Mouse (Mus musculus): ENCODE measurements around the gene Sbf1. TPM values are rescaled to one million over a fixed set of nuclear protein-coding genes. Genes with fewer than 3 reads are reported as not detected.

The Sbf1 gene
- polyA plus RNA-seq, 1 experiment from 2014 or later: 35.1 TPM

GRCm38 (mm10) chr15:89341678-89342077, 26.6 kb upstream of the Sbf1 start:
- Histone ChIP-seq H3K4me3 (replicated peaks) (no peak overlapping the region), H3K9me3 (no peaks in the 10 kb centered on the region), H3K27ac (no peak overlapping the region), H3K4me1 (replicated peaks) (no peaks in the 10 kb centered on the region), H3K36me3 (no peaks in the 10 kb centered on the region), H3K4me2 (replicated peaks) (no peak overlapping the region), H3K27me3 (replicated peaks) (no peaks in the 10 kb centered on the region), H3K9ac (no peak overlapping the region)
- WGBS: 44% methylated on average over 1 of the region's 1 CpGs
- no peak for ATAC-seq

- H3K9ac ChIP-seq: no peak overlapping the region
- no peak overlapping the region for H3K4me3 ChIP-seq (replicated peaks)
- 84% methylated on average over 3 of the region's 3 CpGs for WGBS
- H3K9me3 ChIP-seq: no peaks in the 10 kb centered on the region
- no peak for ATAC-seq
- H3K36me3 ChIP-seq: no peaks in the 10 kb centered on the region
- no peaks in the 10 kb centered on the region for H3K27me3 ChIP-seq (replicated peaks)
- no peaks in the 10 kb centered on the region for H3K4me1 ChIP-seq (replicated peaks)
- H3K27ac ChIP-seq: no peak overlapping the region
- H3K4me2 ChIP-seq (replicated peaks): no peak overlapping the region
Observed at GRCm38 (mm10) chr15:89340136-89340535, 25.0 kb upstream of the Sbf1 start.

GRCm38 (mm10) chr15:89339696-89340095, 24.6 kb upstream of the Sbf1 start:
- Histone ChIP-seq H3K36me3 (no peaks in the 10 kb centered on the region), H3K27me3 (replicated peaks) (no peaks in the 10 kb centered on the region), H3K4me2 (replicated peaks) (no peak overlapping the region), H3K9ac (no peak overlapping the region), H3K27ac (no peak overlapping the region), H3K4me1 (replicated peaks) (no peaks in the 10 kb centered on the region), H3K4me3 (replicated peaks) (no peak overlapping the region), H3K9me3 (no peaks in the 10 kb centered on the region)
- ATAC-seq: no peak
- WGBS: 76% methylated on average over 2 of the region's 2 CpGs

GRCm38 (mm10) chr15:89336422-89336821, 21.3 kb upstream of the Sbf1 start:
- WGBS: 85% methylated on average over 14 of the region's 14 CpGs
- Histone ChIP-seq H3K27me3 (replicated peaks) (no peaks in the 10 kb centered on the region), H3K4me2 (replicated peaks) (no peak overlapping the region), H3K9me3 (no peaks in the 10 kb centered on the region), H3K4me1 (replicated peaks) (no peaks in the 10 kb centered on the region), H3K9ac (no peak overlapping the region), H3K36me3 (no peaks in the 10 kb centered on the region), H3K27ac (no peak overlapping the region), H3K4me3 (replicated peaks) (no peak overlapping the region)
- no peak for ATAC-seq

GRCm38 (mm10) chr15:89334774-89335537, 19.8 kb upstream of the Sbf1 start:
- H3K36me3 ChIP-seq: no peaks in the 10 kb centered on the region
- H3K4me3 ChIP-seq (replicated peaks): no peak overlapping the region
- no peak overlapping the region for H3K4me2 ChIP-seq (replicated peaks)
- H3K9me3 ChIP-seq: no peaks in the 10 kb centered on the region
- no peak overlapping the region for H3K27ac ChIP-seq
- H3K9ac ChIP-seq: no peak overlapping the region
- no peak for ATAC-seq
- H3K4me1 ChIP-seq (replicated peaks): no peaks in the 10 kb centered on the region
- no peaks in the 10 kb centered on the region for H3K27me3 ChIP-seq (replicated peaks)
- 80% methylated on average over 17 of the region's 17 CpGs for WGBS

- ATAC-seq: no peak
Observed at GRCm38 (mm10) chr15:89334271-89334670, 19.2 kb upstream of the Sbf1 start, which contains the start of gene Miox. Gene Miox (plus strand): TSS chr15:89334398.

GRCm38 (mm10) chr15:89326441-89326840, 11.3 kb upstream of the Sbf1 start:
- no peak overlapping the region for H3K9ac ChIP-seq
- no peak overlapping the region for H3K4me2 ChIP-seq (replicated peaks)
- no peak overlapping the region for H3K27ac ChIP-seq
- H3K36me3 ChIP-seq: no peaks in the 10 kb centered on the region
- H3K4me3 ChIP-seq (replicated peaks): no peak overlapping the region
- WGBS: 63% methylated on average over 5 of the region's 5 CpGs
- no peak for ATAC-seq
- peaks cover 12% of the 10 kb centered on the region for H3K27me3 ChIP-seq (replicated peaks)
- no peaks in the 10 kb centered on the region for H3K9me3 ChIP-seq
- H3K4me1 ChIP-seq (replicated peaks): 0 out of 2 replicates have a peak, but pooled peaks cover 6% of the 10 kb centered on the region

More at GRCm38 (mm10) chr15:89334271-89334670, 19.2 kb upstream of the Sbf1 start, which contains the start of gene Miox:
- H3K27me3 ChIP-seq (replicated peaks): no peaks in the 10 kb centered on the region
- 85% methylated on average over 7 of the region's 7 CpGs for WGBS
- H3K4me3 ChIP-seq (replicated peaks): no peak within 1 kb of the TSS
- H3K9ac ChIP-seq: no peak within 1 kb of the TSS
- no peaks in the 10 kb centered on the region for H3K9me3 ChIP-seq
- H3K27ac ChIP-seq: no peak within 1 kb of the TSS
- no peaks in the 10 kb centered on the region for H3K36me3 ChIP-seq
- no peak within 1 kb of the TSS for H3K4me2 ChIP-seq (replicated peaks)
- no peaks in the 10 kb centered on the region for H3K4me1 ChIP-seq (replicated peaks)

- Histone ChIP-seq H3K9ac (no peak overlapping the region), H3K9me3 (no peaks in the 10 kb centered on the region), H3K4me3 (replicated peaks) (no peak overlapping the region), H3K27me3 (replicated peaks) (peaks cover 12% of the 10 kb centered on the region), H3K4me2 (replicated peaks) (0 out of 2 replicates have a peak overlapping the region, but pooled peaks have one; percentile 61), H3K4me1 (replicated peaks) (0 out of 2 replicates have a peak, but pooled peaks cover 6% of the 10 kb centered on the region), H3K36me3 (no peaks in the 10 kb centered on the region), H3K27ac (no peak overlapping the region)
- 89% methylated on average over 4 of the region's 4 CpGs for WGBS
- no peak for ATAC-seq
Observed at GRCm38 (mm10) chr15:89323656-89324055, 8.5 kb upstream of the Sbf1 start.

- WGBS: 6% methylated on average over 26 of the region's 26 CpGs
Observed at GRCm38 (mm10) chr15:89322670-89323522, 7.8 kb upstream of the Sbf1 start, which contains the start of gene Adm2. Gene Adm2 (plus strand): TSS chr15:89322720.

GRCm38 (mm10) chr15:89321264-89321663, 6.2 kb upstream of the Sbf1 start:
- Histone ChIP-seq H3K9me3 (no peaks in the 10 kb centered on the region), H3K4me3 (replicated peaks) (no peak overlapping the region), H3K4me1 (replicated peaks) (0 out of 2 replicates have a peak, but pooled peaks cover 6% of the 10 kb centered on the region), H3K27ac (no peak overlapping the region), H3K4me2 (replicated peaks) (no peak overlapping the region), H3K27me3 (replicated peaks) (peaks cover 12% of the 10 kb centered on the region), H3K36me3 (no peaks in the 10 kb centered on the region), H3K9ac (no peak overlapping the region)
- ATAC-seq: no peak
- WGBS: 78% methylated on average over 8 of the region's 8 CpGs

More at GRCm38 (mm10) chr15:89322670-89323522, 7.8 kb upstream of the Sbf1 start, which contains the start of gene Adm2:
- no peak within 1 kb of the TSS for H3K27ac ChIP-seq
- no peaks in the 10 kb centered on the region for H3K36me3 ChIP-seq
- H3K27me3 ChIP-seq (replicated peaks): peaks cover 12% of the 10 kb centered on the region
- H3K4me3 ChIP-seq (replicated peaks): peak within 1 kb of the TSS; percentile 29
- H3K9ac ChIP-seq: peak within 1 kb of the TSS; percentile 18; the same call in 1 of the 2 replicates
- peak within 1 kb of the TSS; percentile 61 for H3K4me2 ChIP-seq (replicated peaks)
- H3K4me1 ChIP-seq (replicated peaks): 0 out of 2 replicates have a peak, but pooled peaks cover 6% of the 10 kb centered on the region
- peak; percentile 62 for ATAC-seq
- H3K9me3 ChIP-seq: no peaks in the 10 kb centered on the region

- Histone ChIP-seq H3K27ac (no peak overlapping the region), H3K27me3 (replicated peaks) (no peaks in the 10 kb centered on the region), H3K4me3 (replicated peaks) (no peak overlapping the region), H3K4me1 (replicated peaks) (peaks cover 21% of the 10 kb centered on the region), H3K9me3 (no peaks in the 10 kb centered on the region), H3K4me2 (replicated peaks) (0 out of 2 replicates have a peak overlapping the region, but pooled peaks have one; percentile 66), H3K9ac (no peak overlapping the region), H3K36me3 (no peaks in the 10 kb centered on the region)
- no peak for ATAC-seq
- 73% methylated on average over 11 of the region's 11 CpGs for WGBS
Observed at GRCm38 (mm10) chr15:89316146-89316545, 1.0 kb upstream of the Sbf1 start.
